Mouse (Mus musculus) liver, adult 2 months (tissue): ENCODE data around the gene Mcrip1. TPM values are rescaled to one million over a fixed set of nuclear protein-coding genes. Genes with fewer than 3 reads are reported as not detected.
A peak's percentile ranks its signal among the peaks of the same experiment; 100 is the strongest.

ENCODE experiments used
- DNase-seq: peaks from one replicate; pipeline ENCODE4 v3.0.0-alpha.2; 2011; ENCODE audit warnings: low read depth, low spot score; ENCODE audit errors: extremely low read depth
- H3K27ac ChIP-seq: fragments of 200-500 bp; replicated peaks from 2 replicates; pipeline ENCODE4 v1.5.1; 2012; ENCODE audit warnings: low read depth, mild to moderate bottlenecking, control low read depth, inconsistent platforms, low read length; ENCODE audit not compliant: insufficient read depth
- H3K27me3 ChIP-seq: fragments of 200-500 bp; 2 replicates; pipeline ENCODE4 v1.6.1; 2012; ENCODE audit warnings: mild to moderate bottlenecking, moderate library complexity, low read length, inconsistent platforms; ENCODE audit not compliant: control insufficient read depth, insufficient read depth
- H3K36me3 ChIP-seq: fragments of 200-500 bp; 2 replicates; pipeline ENCODE4 v1.6.1; 2012; ENCODE audit warnings: low read length, inconsistent platforms; ENCODE audit not compliant: control insufficient read depth, insufficient read depth
- H3K4me1 ChIP-seq: fragments of 200-500 bp; 2 replicates; pipeline ENCODE4 v1.6.1; 2011; ENCODE audit warnings: low read length; ENCODE audit not compliant: control insufficient read depth, insufficient read depth
- H3K4me3 ChIP-seq: fragments of 200-500 bp; 2 replicates; pipeline ENCODE4 v1.5.1; 2011; ENCODE audit warnings: low read depth, mild to moderate bottlenecking, control low read depth, low read length, moderate library complexity; ENCODE audit not compliant: insufficient read depth
- H3K79me2 ChIP-seq: fragments of 200-500 bp; 2 replicates; pipeline ENCODE4 v1.6.1; 2012; ENCODE audit warnings: inconsistent platforms, mild to moderate bottlenecking, low read length, moderate library complexity; ENCODE audit not compliant: control insufficient read depth, insufficient read depth
- H3K9ac ChIP-seq: fragments of 200-500 bp; 2 replicates; pipeline ENCODE4 v1.6.1; 2012; ENCODE audit warnings: low read depth, mild to moderate bottlenecking, control low read depth, inconsistent platforms, low read length
- CTCF ChIP-seq: fragments of 200-500 bp; IDR thresholded peaks from 2 replicates; pipeline ENCODE4 v1.5.1; 2011; ENCODE audit warnings: low read depth, low read length, control low read depth
- POLR2A ChIP-seq: fragments of 200-500 bp; IDR thresholded peaks from 2 replicates; pipeline ENCODE4 v1.6.1; 2011; ENCODE audit warnings: low read length, control low read depth; ENCODE audit not compliant: insufficient read depth; ENCODE audit errors: extremely low read depth
- WGBS: fragments of 180-500 bp; shearing (Covaris S2); methylation state at CpG from one replicate; pipeline ENCODE4 v1.1.7; 2018; 5-methylcytosine and 5-hydroxymethylcytosine counted together
- polyA plus RNA-seq: library from polyadenylated mRNA; depleted of rRNA; stranded (reverse); fragments of >200 nt; gene quantifications from 2 replicates; pipeline ENCODE4 v1.2.3, GENCODE M21; 2012
- total RNA-seq: library from RNA; depleted of rRNA; stranded (reverse); fragments of >200 nt; gene quantifications from 2 replicates; pipeline ENCODE4 v1.2.3, GENCODE M21; 2014

The Mcrip1 gene
- total and polyA plus RNA-seq, 2 experiments, result 11.7 to 44.4 TPM

DNA sequence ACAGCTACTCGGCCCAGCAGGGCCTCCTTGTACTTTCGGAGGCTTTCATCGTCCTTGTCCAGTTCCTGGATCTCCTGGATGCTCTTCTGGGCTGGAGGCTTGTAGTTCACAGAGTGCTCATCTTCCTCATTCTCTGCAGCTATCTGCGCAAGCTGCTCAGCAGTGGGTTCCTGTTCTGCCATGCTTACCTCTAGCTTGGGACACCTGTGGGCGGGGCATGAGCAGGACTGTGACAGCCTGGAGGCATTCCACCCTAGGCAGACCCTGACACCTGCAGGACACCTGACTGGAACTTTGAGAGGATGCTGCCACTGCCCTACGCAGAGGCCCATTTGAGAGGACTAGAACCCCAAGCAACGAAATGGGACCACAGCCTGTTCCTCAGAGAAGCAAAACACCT, 30.7 kb upstream of the Mcrip1 start:
- H3K79me2 ChIP-seq, result peaks cover 14% of the 10 kb centered on the region; the same call in 1 of the 2 replicates
- H3K27ac ChIP-seq, result peak overlapping the region; percentile 100
- H3K4me1 ChIP-seq, result peaks cover 31% of the 10 kb centered on the region
- no peaks in the 10 kb centered on the region for H3K27me3 ChIP-seq
- H3K36me3 ChIP-seq, result no peaks in the 10 kb centered on the region; the same call in 1 of the 2 replicates
- peak overlapping the region; percentile 96 for H3K9ac ChIP-seq
- TF ChIP-seq CTCF (no peak), POLR2A (no peak)
- WGBS, result 40% methylated on average over 7 of the region's 7 CpGs
- peak overlapping the region; percentile 87 for H3K4me3 ChIP-seq
- DNase-seq, result no peak

DNA sequence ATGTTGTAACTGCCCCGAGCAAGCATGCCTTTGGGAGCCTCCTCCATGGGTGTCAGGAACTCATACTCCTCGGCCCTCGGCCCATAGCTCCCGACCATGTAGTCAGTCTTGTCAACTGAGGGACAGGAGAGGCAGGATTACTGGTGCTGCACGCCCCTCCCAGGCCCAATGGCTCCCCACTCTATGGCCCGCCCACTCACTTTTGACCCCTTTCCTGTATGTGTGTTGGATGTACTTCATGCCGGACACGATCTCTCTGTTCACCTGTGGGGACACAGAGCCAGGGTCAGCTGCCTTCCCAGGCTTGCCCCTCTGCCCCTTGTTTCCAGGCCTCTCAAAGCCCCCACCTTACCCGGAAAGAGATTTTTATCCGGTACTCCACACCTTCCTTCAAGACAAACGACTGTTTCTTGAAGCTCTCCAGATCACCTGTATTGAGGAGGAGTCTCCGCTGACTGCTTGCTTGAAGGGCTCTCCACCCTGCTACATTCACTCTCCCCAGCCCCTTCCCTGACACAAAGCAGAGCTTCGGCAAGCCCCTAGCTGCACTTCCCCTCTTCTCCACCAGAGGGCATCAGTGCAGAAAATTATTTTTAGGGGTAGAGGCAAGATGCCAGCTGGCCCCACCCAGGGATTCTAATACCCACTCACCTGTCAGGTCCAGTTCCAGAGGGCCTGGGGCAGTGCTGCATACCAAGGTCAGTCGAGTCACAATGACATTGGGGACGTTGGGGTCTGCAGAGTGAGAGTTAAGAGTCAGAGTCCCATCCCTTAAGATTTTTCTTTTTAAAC, 30.0 kb upstream of the Mcrip1 start:
- DNase-seq, result peak; percentile 66
- H3K27ac ChIP-seq, result peak overlapping the region; percentile 100
- 25% methylated on average over 15 of the region's 15 CpGs for WGBS

DNA sequence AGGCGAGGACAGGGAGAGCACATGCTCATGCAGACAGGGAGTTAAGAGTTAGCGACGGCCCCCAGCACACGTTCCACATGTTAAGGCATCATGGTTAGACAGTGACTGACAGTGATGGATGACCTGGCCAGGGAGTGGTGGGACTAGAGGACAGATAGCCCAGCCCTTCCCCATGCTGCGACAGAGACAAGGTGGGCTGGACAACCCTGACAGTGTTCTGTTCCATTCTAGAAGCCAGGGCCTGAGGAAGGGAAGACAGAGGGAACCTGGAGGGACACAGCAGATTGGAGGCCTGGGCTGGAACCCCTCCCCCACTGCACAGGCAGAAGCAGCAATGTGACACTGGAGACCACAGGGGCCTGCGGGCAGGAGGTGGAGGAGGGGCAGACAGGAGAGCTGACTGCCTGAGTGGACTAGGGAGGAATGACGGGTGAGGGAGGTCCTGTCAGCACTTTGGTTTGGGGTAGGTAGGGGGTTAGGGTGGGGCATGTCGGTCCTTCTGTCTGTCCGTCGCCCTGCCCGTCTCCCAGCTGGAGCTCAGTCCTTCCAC, 29.2 kb upstream of the Mcrip1 start:
- Histone ChIP-seq H3K9ac (peak overlapping the region; percentile 91), H3K36me3 (no peaks in the 10 kb centered on the region; the same call in 1 of the 2 replicates), H3K4me1 (peaks cover 36% of the 10 kb centered on the region), H3K4me3 (peak overlapping the region; percentile 61), H3K27ac (peak overlapping the region; percentile 100), H3K79me2 (peaks cover 14% of the 10 kb centered on the region; the same call in 1 of the 2 replicates), H3K27me3 (no peaks in the 10 kb centered on the region)
- DNase-seq, result no peak
- no peak for TF ChIP-seq POLR2A
- TF ChIP-seq CTCF, result no peak
- WGBS, result 41% methylated on average over 11 of the region's 11 CpGs

More for the DNA sequence above, 30.0 kb upstream of the Mcrip1 start:
- H3K4me3 ChIP-seq, result peak overlapping the region; percentile 61
- no peaks in the 10 kb centered on the region for H3K27me3 ChIP-seq
- H3K79me2 ChIP-seq, result peaks cover 14% of the 10 kb centered on the region; the same call in 1 of the 2 replicates
- peaks cover 32% of the 10 kb centered on the region for H3K4me1 ChIP-seq
- H3K9ac ChIP-seq, result peak overlapping the region; percentile 96
- H3K36me3 ChIP-seq, result no peaks in the 10 kb centered on the region; the same call in 1 of the 2 replicates
- TF ChIP-seq POLR2A (0 out of 2 replicates have a peak, but pooled peaks have one; percentile 29), CTCF (peak; percentile 82)

DNA sequence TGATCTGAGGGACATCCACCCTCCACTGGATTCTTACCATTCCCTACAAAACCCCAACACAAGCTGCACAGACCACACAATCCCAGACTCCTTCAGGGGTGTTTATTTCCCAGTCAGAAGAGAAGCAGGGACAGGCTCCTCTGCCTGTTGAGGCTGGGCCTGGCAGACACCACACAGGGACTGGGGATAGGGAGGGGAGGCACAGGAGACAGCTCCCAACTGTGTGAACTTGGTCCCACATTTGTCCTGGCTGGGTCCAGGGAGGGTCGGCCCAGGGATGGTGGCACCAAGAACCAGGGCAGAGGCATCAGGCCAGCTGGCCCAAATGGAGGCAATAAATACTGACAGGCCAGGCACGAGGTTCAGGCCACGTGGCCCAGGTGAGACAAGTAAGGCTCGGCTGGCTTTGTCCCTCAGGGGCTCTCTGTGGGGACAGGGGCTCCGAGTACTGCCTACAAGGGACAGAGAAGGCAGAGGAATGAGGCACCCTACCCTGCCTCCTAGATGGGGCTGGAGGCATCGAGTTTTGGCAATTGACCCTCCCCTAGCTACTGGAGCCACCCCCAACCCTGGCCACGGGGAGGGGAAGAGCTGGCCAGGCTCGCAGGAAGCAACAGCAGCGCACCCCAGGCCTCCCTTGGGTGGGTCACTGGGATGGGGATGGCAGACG, 28.6 kb upstream of the Mcrip1 start:
- WGBS, result 30% methylated on average over 10 of the region's 10 CpGs
- Histone ChIP-seq H3K4me1 (peaks cover 36% of the 10 kb centered on the region), H3K36me3 (no peaks in the 10 kb centered on the region; the same call in 1 of the 2 replicates)

DNA sequence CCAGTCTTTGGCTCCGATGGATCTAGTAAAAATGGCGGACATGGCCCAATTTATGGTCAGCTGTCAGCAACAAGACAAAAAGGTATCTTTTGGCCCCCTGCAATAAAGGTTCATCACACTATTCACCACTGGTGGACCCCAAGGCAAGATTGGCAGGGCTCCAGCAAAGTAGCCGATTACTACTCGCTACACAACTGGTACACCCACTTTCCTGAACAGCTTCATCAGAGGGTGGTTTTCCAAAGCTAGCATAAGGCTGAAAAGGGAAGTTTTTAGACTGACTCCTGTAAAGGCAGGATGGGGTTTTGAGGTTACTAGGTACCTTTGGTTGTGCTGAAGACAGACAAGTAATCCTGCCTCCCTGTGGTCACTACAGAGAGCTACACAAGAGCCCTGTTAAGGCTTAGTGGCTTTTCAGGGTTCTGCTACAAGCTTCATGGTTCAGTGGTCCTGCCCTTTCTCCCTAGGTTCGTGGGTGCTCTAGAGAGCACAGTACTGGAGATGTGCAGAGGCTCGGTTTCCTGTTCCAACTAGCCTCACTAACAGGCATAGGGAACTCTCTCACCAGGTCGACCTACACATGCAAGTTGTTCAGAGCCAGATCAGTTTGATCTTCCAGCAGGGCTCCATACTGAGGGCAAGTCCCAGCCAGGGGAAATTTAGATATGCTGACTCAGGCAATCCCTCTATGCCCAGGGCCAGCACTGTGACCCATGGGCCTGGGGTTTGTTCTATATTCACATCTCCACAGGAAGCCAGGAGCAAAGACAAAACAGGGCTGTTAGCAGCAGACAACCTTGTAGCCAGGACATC, 27.9 kb upstream of the Mcrip1 start:
- Histone ChIP-seq H3K36me3 (no peaks in the 10 kb centered on the region; the same call in 1 of the 2 replicates), H3K4me3 (peak overlapping the region; percentile 61), H3K9ac (peak overlapping the region; percentile 91), H3K79me2 (peaks cover 16% of the 10 kb centered on the region), H3K4me1 (peaks cover 34% of the 10 kb centered on the region), H3K27ac (peak overlapping the region; percentile 100), H3K27me3 (no peaks in the 10 kb centered on the region)
- DNase-seq, result peak; percentile 75
- 0 out of 2 replicates have a peak, but pooled peaks have one; percentile 8 for TF ChIP-seq CTCF
- no peak for TF ChIP-seq POLR2A
- WGBS, result 27% methylated on average over 7 of the region's 7 CpGs

More for the DNA sequence above, 28.6 kb upstream of the Mcrip1 start:
- peak; percentile 85 for DNase-seq
- H3K79me2 ChIP-seq, result peaks cover 14% of the 10 kb centered on the region; the same call in 1 of the 2 replicates
- TF ChIP-seq CTCF (no peak), POLR2A (peak; percentile 41; the same call in 1 of the 2 replicates)
- peak overlapping the region; percentile 91 for H3K9ac ChIP-seq
- H3K4me3 ChIP-seq, result peak overlapping the region; percentile 61
- peak overlapping the region; percentile 100 for H3K27ac ChIP-seq
- no peaks in the 10 kb centered on the region for H3K27me3 ChIP-seq
